Mouse (Mus musculus): ENCODE data around the gene Calm4.
"Not testable (repeated sequence)": the region's sequence is repeated elsewhere in the genome, so short reads cannot be mapped to it uniquely, and the experiment has no call there.

The Calm4 gene

GRCm38 (mm10) chr13:3837312-3837807, at the start of gene Calm4:
TSS of gene Calm4 (plus strand) at chr13:3837757.
- not testable (repeated sequence) for DNase-seq

- DNase-seq, result no peak
These were observed 49.0 kb upstream of the Calm4 start for GRCm38 (mm10) chr13:3788588-3788987.

- no peak for DNase-seq
These were observed 48.0 kb upstream of the Calm4 start for GRCm38 (mm10) chr13:3789531-3789930.

DNA sequence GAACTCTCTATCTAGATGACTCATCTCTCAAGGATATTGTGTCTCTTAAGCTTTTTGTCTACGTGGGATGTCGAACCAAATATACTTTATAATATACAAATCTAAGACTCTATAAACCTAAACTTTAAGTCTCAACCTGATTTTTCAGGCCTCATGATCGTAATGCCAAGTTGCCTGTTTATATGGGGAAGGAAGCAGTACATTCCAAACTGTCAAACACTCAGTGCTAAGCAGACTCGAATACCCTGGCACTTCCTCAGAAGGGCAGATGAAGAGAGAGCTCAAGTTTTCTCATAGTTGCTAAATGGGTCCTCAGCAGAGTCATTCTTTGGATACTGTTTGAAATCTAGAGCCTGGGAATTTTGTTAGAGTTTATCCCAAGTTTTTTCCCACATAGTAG, 40.9 kb upstream of the Calm4 start:
- no peak for DNase-seq

GRCm38 (mm10) chr13:3798751-3799150, 38.8 kb upstream of the Calm4 start:
- DNase-seq, result no peak

- DNase-seq, result no peak
These were observed 38.2 kb upstream of the Calm4 start for GRCm38 (mm10) chr13:3799386-3799785.

- DNase-seq, result no peak
These were observed 33.4 kb upstream of the Calm4 start, which contains the start of gene Calml3 for GRCm38 (mm10) chr13:3804186-3804585. TSS of gene Calml3 (minus strand) at chr13:3804316.

DNA sequence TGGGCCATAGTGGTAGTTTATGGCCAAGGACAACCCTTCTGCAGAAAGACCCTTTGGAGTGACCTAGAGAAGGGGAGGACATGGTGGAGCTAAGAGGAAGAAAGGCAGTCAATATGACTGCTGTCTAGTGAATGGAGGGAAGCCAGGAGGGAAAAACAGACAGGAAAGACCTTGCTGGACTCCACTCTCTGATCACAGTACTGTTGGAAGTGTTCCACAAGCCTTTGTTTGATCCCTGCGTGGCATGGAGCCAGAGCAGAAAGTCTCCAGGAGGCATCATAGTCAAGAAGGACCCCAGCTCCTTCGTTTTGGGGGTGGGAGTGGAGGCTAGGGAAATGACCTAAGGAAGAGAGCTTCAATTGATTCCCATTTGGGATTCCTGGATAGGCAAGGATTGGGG, 32.4 kb upstream of the Calm4 start:
- DNase-seq, result no peak

GRCm38 (mm10) chr13:3805638-3806037, 31.9 kb upstream of the Calm4 start:
- DNase-seq, result no peak

DNA sequence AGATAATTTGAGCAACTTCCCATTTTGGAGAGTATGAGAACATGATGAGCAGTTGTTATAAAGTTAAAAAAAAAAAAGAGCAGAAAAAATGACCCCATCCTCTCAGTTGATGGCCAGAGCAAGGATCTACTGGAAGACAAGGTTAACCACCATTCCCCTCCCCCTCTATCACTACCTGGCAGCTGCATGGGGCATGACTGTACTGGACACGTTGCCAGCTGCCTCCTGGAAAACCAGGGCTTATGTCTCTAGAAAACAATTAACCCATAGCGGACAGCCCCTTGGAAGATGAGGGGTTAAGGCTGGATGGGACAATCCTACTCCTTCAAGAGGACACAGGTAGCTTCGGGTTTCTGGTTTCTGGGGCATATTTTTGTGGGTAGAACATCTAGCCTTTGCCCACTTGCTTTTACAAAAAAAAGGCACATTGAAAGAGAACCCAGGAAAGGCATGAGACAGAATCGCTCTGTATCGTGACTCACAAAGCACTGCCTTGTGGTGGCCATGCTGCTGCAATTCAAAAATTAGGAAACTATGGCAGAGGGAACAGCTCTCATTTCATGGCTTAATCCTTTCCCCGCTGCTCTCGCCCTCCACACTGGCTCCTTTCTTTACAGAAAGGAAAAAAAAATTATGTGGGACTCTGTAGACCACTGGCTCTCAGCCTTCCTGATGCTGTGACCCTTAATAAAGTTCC, 30.3 kb upstream of the Calm4 start:
- no peak for DNase-seq

DNA sequence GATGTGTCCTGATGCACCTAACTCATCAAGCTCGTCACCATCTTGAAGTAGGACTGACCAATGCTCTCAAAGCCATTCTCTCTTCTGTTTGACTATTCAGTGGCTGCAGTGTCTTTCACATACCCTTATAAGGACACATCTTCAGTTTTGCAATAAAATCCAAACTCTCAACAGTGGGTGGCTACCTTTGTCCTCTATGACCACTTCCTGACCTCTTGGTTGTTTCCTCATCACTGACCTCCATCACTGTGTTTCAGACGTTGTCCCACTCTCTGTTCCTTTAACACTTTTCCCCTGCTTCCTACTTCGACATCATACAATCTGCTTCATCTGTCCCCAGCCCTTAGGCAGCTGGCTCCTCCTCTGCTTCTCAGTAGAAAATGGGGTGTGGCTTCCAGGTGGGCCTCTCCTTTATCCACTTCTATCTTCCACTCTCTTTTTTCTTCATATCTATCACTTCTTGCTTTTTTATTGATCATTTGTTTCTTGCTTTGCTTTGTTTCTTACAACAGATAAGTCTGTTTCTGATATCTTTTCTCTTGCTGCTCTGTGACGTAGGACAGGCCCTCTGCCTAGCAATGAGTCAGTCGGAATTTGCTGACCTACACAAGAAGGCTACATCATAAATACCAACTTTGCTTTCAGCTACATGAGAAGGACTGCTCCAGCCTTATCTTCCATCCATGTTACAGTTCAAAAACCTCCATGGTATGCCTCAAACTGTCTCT, 19.4 kb upstream of the Calm4 start:
- no peak for DNase-seq

DNA sequence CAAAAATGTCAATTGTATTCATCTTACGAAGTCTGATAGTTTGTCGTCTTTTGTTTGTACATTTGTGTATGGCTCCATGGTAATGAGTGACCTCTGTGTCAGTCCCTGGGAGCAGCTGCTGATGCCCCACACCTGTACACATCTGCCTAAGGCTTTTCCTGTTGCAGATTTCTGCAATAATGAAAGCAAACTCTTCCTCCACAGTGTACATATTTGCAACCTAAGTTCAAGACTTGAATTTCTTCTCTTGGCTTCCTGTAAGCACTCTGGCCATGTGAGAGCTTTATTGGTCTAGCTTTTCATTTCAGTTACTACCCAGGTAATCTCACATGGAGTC, 18.8 kb upstream of the Calm4 start:
- no peak for DNase-seq

GRCm38 (mm10) chr13:3822105-3822504, 15.5 kb upstream of the Calm4 start:
- DNase-seq, result no peak

- DNase-seq, result no peak
These were observed 11.8 kb upstream of the Calm4 start for GRCm38 (mm10) chr13:3825726-3826125.

DNA sequence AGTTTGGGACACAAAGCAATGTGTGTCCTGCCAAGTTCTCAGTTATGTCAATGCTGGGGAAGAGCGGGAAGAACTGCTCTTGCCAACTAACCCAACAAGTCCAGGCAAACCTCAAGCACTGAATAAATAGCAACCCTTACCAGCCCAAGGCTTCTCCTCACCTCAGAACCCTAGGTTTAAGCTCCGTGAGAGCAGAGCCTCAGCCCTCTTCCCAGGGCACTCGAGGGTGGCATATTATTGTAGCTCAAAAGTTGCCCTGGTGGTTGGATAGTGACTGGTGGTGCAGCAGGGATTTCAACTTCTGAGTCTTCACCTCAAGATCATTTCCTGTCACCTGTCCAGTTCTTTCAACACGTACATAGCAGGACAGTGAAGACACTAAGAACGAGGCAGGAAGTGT, 6.0 kb upstream of the Calm4 start:
- DNase-seq, result no peak

- DNase-seq, result no peak
These were observed 5.6 kb upstream of the Calm4 start for GRCm38 (mm10) chr13:3831994-3832393.

GRCm38 (mm10) chr13:3832450-3832849, 5.1 kb upstream of the Calm4 start:
- DNase-seq, result no peak

DNA sequence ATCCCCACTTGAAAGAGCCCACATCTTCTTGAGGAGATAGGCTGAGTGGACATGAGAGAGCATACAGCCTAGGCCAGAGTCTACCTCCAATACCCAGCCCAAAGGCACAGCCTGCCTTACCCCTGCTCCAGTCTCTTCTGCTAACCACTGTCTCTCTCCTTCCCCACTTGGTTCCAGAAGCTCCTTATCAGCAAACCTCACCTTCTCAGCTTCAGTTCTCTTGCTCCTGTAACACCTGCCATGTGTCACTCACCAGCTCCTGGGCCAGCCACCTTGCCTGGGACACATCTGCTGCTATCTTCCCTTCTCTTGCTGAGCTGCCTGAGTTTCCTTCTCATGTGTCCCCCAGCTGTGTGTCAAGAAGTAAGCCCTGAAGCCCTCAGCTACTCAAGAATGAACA, 3.9 kb upstream of the Calm4 start:
- not testable (repeated sequence) for DNase-seq

DNA sequence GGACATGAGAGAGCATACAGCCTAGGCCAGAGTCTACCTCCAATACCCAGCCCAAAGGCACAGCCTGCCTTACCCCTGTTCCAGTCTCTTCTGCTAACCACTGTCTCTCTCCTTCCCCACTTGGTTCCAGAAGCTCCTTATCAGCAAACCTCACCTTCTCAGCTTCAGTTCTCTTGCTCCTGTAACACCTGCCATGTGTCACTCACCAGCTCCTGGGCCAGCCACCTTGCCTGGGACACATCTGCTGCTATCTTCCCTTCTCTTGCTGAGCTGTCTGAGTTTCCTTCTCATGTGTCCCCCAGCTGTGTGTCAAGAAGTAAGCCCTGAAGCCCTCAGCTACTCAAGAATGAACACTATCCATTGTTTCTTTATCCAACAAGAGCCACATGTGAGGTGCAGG, 3.1 kb downstream of the Calm4 start:
- not testable (repeated sequence) for DNase-seq

- no peak for DNase-seq
These were observed 12.8 kb downstream of the Calm4 start for GRCm38 (mm10) chr13:3850330-3850729.

GRCm38 (mm10) chr13:3853648-3854333, 16.2 kb downstream of the Calm4 start, which contains the start of gene Calm5:
TSS of gene Calm5 (plus strand) at chr13:3854173.
- not testable (repeated sequence) for DNase-seq

GRCm38 (mm10) chr13:3854856-3855255, 17.3 kb downstream of the Calm4 start:
- no peak for DNase-seq

DNA sequence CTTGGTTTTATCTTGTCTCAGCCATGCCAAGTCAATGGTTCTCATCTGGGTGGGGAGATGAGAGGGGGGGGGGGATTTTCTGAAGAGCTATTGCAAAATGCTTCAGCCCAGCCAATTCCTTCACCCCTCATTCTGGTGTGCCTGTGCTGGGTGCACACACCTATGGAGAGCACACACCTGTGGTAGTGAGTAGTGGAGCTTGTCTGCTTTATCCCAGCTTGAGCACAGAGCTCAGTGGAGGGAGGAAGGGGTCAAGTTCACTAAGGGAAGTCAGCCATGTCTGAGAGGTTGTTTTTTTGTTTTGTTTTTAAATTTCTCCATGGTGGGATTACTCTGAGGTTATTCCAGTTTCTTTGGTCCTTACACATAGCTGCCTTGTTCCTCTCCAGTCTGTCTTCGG, 18.7 kb downstream of the Calm4 start:
- no peak for DNase-seq

DNA sequence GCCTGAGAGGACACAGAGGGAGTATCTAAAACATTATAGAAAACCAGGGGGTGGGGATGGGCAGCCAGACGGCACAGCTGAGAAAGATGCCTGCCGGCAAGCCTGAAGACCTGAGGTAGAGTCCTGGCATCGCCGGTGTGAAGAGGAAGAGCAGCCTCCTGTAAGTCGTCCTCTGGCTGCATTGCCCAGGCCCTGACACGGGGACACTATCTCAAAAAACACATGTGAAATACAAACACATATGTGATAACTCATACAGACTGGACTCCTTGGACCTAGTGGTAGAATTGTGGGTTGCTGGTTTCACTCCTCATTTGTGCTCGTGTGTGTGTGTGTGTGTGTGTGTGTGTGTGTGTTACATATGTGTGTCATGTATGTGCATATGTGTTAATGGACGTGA, 23.7 kb downstream of the Calm4 start:
- DNase-seq, result no peak
